Mouse (Mus musculus) G1E (cell line): ENCODE results near the gene Kif7.

Source experiments
- CTCF ChIP-seq: IDR thresholded peaks from 2 replicates; pipeline ENCODE4 v1.5.1; 2012; ENCODE audit warnings: low read depth, low read length, inconsistent platforms, mixed read lengths
- POLR2AphosphoS5 ChIP-seq: IDR thresholded peaks from 2 replicates; pipeline ENCODE4 v1.6.1; 2012; ENCODE audit warnings: low read depth, low read length, inconsistent platforms; ENCODE audit not compliant: insufficient replicate concordance

DNA sequence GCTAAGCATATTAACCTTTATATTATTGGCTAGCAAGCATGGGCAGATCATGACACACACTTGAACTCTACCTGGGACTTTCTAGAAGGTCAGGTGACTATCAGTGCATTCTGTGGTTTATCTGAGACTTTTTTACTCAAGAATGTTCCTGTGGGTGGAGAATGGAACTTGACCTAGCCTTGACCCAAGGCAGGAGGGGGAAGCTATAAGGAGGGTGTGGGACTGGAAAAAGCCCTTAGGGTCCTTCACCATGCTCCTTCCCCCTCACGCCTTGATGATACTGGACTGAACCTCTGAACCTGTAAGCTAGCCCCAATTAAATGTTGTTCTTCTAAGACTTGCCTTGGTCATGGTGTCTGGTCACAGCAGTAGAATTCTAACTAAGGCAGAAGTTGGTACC is 61.3 kb downstream of the Kif7 start:
- TF ChIP-seq CTCF (no peak), POLR2AphosphoS5 (no peak)
